Mouse (Mus musculus) skeletal muscle tissue, adult 2 months (tissue): Measurements from ENCODE around the gene Gba2.
"Not testable (repeated sequence)": the region's sequence is repeated elsewhere in the genome, so short reads cannot be mapped to it uniquely, and the experiment has no call there.

Source experiments
- DNase-seq: peaks from one replicate; pipeline ENCODE4 v3.0.0-alpha.2; 2012; ENCODE audit warnings: low read depth, low spot score

The Gba2 gene

DNA sequence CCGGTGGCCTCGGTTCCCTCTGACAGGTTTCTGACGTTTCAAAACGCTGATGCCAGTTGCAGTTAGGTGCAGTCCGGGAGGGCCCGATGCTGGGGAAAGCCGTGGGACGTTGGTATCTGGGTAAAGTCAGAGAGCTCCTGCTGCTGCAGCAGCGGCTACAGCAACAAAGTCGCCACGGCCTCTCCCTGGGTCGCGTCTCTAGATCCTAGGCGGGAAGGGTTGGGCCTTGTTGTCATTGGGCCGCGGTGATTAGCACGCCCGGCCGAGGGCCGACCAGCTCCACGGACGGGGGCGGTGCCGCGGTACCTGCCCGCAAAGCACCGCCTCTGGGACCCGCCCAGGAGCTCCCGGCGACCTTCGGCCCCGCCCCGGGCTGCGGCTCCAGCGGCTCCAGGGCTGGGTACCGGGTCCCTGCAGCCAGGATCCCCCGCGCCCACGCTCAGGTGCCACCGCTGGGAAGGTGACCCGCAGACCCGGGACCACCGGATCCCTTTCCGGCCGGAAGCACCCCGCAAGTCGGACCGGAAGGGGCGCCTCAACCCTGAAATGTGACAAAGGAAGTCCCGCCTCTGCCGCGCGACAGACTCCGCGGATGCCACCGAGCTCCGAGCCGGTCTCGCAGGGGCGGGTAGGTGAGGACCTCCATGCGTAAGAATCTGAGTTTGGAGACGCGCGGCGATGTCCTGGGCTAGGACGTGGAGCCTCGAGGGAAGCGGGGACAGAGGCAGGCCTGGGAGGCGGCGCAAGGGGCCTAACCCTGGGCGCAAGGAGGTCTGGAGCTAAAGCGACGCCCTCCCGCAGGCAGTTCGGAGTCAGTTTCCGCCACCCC, at the start of gene Gba2, which contains the start of gene Rgp1:
Gene Gba2, minus strand, starts transcription at position 498 of the 829 bp plus-strand sequence.
Gene Rgp1, plus strand, starts transcription at position 340 of the 829 bp plus-strand sequence.
- peak; percentile 77 for DNase-seq

DNA sequence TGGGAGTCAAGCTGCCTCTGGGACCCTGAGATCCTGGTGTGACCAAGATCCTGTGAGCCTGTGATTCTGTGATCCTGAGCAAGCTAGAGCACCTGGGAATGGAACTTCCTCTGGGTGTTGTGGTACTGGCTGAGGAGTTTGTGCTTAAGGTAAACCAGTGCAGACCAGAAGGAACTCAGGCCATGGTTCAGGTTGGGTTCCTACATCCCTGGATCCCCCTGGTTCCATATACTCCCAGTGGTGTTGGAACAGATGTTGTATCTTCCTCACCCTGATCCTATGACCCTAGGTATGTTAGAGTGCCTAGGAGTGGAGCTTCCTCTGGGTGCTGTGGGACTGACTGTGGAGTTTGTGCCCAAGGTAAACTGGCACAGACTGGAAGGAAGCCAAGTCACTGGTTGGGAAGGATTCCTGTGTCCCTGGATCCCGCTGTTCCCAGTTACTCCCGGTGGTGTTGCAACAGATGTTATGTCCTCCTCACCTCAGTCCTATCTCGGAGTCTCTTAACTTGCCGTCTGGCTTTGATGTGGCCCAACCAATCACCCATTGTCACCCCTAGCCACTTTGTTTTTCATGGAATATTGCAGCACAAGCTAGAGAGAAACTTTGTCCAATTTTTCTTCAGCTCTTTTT, 41.6 kb upstream of the Gba2 start:
- DNase-seq, result no peak

DNA sequence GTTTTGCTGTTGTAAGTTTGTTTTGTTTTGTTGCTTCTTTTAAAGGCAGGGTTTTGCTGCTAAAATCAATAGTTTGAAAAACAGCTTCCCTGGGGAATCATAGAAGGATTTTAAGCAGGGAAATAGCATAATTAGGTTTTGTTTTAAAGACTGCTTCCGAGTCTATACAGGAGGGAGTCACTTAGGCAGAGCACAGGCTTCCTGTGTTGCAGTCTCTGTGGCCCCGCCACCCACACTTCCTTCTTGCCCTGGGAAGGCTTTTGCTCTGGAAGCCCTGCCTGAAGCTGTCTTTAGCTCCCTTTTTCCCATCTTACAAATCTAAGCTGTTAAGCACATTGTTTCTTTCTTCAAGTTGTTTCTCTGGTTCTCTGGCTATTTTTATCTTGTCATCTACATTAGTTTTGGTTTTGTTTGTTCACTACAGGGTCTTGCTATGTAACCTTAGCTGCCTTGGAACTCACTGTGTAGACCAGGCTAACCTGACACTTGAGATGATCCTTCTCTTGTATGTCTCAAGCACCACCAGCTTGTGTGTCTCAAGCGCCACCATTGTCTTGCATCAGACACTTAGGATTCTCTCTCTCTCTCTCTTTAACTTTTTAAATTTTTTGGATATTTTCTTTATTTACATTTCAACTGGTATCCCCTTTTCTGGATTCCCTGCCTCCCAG, 34.5 kb upstream of the Gba2 start:
- DNase-seq, result no peak

DNA sequence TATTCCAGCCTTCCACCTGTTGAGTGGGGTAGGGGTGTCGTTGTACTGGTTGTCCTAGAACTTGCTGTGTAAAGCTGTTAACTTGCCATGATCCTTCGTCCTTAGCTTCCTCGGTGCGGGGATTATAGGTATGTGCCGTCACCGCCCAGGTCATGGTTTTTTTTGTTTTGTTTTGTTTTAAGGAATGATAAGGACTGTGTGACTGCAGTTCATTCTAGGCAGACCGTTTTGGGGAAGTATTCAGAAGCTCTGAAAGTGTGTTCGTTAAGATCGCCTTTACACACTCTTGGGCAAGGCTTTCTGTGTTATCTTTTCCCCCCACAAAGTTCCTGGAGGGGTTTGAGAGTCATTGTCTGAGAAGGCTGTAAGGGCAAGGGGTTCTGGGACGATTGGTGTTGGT, 33.9 kb upstream of the Gba2 start:
- no peak for DNase-seq

DNA sequence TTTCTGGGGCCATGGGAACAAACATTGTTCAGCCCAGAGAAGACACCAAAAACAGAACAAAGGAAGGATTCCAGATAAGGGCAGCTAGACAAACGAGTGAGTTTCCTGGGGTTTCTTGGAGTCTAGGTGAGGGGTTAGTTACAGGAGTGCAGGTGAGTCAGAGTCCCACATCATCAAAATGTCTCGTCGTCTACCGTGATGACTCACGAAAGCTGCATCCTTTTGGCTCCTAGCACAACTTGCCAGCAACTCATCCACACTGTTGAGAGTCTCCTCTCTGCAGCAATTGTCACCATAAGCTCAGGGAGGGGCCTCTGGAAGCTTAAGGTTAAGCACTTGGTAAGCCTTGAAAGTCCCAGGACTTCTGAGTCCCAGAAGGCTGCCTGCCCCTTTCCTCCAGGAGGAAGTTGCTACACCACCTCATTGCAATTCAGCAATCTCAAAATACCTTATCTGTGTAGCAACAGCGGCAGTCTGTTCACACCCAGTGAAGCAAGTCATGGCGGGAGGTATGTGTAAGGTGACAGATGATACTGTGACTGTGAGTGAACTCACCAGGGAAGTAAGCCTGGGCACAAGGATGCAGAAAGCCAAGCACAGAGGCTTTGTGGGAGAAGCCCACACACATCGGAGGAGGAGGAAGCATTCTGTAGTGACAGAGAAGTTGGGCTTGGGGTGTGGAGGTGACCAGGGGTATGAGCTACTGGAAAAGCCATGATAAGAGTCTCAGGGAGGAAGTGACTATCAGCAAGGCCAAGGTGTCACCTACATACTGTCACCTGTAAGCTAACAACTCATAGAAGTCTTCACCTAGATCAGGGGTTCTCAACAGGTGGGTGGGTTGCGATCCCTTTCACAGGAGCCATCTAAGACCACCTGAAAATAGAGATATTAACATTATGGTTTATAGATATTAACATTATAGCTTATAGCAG, 26.3 kb upstream of the Gba2 start:
- DNase-seq, result no peak

DNA sequence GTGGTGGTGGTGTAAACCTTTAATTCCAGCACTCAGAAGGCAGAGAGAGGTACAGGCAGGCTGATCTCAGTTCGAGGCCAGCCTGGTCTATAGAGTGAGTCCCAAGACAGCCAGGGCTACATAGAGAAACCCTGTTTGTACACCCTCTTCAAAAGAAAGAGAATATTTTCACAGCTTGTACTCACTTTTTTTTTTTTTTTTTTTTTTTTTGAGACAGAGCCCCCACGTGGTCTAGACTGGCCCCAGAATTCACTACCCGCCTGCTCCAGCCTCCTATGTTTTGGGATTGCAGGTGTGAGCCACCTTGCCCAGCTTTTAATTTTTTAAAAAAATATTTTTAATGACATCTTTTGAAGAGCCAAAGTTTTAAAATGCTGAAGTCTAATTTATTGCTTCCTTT, 25.4 kb upstream of the Gba2 start:
- DNase-seq, result no peak

DNA sequence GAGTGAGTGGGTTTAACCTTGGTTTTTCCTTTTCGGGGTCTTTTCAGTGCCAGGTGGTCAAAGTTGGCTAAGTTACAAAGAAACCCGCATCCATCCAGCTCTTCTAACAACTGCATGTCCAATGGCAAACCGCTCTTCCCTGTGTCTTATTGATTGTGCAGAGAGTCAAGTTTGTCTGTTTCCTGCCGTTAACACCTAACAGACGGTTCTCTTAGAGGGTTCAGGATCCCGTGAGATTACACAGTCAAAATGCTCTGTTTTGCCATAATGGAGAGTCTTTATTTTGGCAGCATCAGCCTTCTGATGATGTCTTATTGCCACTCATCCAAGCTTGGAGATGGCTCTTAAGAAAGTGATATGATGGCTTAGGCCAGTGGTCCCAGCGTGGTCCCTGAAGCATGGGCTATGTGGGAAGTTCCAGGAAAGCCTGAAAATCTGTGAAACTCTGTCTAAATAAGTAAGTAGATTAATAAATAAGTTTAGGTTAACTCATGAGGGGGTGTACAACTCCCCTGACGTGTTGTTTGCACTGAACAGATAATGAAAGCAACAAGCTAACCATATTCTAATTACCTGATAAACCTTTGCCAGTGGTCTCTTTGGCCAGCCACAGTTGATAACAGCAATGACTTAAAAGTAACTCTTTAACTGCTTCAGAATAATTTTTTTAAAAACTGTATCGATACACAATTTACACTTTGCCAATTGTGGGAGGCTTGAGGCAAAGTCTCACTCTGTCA, 21.7 kb upstream of the Gba2 start:
- DNase-seq, result no peak

DNA sequence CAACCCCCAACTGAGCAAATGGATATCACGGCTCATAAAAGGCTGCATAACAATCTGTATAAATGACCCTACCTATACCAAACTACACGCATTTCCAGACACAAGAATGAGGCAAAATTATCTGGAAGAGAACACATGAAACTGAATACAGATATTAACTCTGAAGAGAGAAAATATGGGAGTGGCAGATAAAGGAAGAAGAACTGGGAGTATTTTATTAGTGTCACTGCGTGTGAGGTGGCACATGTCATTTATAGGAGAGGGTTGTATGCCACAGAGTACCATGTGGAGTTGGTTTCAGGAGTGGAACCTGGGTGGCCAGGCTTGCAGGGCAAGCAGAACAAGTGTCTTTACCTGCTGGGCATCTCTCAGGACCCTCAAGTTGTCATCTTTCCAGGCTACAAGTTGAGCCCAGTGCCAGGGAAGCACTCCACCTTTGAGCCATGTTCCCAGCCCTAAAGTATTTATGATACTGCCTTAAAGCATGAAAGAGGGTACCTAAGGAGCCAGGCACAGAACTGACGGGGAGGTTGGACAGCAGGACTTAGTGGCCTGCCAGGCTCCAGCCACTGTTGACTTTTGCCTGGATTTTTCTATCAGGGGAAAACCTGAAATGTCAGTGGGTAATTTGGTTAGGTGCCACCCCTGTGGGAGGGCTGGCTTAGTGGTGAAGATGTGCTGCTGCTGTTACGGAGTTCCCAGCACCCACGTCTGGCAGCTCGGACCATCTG, 20.1 kb upstream of the Gba2 start:
- no peak for DNase-seq

DNA sequence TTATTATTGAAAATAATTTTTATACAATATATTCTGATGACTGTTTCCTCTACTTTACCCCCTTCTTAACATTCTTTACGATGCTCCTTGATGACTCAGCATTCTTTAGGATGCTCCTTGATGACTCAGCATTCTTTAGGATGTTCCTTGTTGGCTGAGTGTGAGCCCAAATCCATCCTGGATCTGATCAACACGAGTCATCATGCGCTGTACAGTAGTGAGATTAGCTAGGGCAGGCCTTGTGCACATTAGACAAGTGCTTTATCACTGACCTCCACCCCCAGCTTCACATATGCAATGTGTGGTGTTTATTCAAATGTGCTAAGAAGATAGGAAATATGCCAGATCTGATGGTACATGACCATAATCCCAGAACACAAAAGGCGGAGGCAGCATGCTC, 19.5 kb upstream of the Gba2 start:
- no peak for DNase-seq

DNA sequence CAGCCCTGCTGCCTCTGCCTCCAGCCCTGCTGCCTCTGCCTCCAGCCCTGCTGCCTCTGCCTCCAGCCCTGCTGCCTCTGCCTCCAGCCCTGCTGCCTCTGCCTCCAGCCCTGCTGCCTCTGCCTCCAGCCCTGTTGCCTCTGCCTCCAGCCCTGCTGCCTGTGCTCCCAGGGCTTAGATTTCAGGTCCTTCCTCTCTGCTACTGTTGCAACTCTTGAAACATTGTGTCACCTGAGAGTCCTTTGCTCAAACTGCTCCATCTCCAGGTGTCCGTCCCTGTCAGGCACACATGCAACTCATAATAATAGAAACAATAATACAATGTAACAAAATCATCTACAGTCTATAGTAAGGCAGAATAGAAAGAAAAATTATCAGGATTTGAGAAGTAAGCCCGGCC, 17.9 kb upstream of the Gba2 start:
- not testable (repeated sequence) for DNase-seq

DNA sequence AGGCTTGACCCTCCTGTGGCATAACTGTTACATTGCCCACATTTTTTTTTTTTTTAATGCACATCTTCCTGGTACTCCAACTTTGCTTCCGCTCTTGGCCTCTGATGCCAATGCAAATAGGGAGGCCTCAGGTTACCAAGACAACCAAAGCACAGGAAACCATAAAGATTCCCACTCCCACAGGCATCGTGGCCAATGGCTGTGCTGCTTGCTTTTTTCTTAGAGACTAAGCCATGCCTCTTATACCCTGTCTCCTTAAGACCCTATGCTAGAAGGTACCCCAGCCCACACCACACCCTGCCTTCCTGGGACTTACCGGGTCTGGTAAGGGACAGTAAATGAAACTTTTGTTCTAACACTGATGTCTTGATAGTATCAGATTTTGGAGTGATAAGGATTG, 14.8 kb upstream of the Gba2 start:
- no peak for DNase-seq

DNA sequence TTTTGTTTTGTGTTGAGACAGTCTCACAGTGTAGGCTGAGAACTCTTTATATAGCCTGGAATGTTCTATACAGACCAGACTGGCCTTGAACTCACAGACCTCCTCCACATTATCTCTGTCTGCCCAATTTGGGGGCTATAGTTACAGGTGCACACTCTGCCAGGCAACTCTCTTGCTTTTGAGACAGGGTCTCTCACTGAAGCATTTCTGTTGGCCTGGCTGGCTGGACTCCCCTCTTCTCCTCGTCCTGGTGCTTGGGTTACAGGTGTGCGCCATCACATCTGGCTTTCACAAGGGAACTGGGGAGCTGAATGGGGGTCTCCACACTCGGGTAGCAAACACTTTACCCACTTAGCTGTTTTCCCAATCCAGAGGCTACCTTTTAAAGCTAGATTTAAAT, 13.3 kb upstream of the Gba2 start:
- no peak for DNase-seq

DNA sequence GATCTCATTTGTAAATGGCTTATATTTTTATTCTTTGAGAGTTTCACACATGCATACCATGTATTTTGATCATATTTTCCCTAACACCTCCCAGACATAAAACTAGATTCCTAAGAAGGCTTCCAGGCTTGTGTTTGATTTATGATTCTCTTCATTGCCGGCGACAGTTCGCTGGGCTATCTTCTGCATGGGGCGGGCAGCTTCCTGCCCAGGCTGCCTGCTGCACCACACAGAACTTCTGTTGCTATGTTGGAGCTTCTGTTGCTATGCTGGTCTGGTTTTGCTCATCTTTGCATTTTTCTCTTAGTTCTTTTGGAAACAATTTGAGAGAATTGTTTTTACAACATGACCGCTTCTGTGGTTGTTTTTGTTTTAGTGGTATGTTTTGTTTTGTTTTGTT, 12.9 kb upstream of the Gba2 start:
- DNase-seq, result no peak

DNA sequence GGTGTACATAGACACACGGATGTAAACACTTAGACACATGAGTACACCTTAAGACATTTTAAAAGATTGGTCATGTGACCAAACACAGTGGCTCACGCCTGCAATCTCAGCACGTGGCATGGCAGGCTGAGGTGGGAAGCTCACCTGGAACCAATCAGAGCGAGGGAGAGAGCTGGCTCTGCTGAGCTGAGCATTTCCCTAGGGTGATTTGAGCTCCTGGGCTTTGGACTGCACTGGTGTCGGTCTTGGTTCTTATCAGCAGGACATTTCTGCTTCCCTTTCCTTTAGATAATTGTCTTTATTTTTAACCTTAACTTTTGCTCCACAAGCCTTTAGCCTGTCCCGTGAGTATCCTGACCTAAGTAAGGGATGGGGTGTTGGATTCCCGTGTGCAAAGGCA, 9.0 kb upstream of the Gba2 start:
- DNase-seq, result no peak

DNA sequence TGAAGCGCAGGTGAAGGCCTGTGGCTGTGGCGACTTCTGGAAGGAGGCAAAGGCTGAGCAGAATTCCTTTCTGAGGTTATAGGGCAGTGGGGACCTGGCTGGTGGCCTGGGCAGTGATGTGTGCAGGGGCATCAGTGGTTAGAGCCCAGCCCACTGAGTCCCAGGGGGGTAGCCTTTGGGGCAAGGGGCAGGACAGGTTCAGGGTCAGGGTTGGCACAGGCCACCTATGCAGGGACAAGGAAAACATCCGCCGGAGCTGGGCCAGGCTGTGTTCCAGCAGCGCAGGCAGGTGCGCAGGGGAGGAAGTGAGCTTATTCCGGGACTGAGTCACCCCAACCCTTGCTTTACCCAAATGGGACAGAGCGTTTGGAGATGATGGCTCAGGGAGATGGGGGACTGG, 7.7 kb upstream of the Gba2 start:
- peak; percentile 35 for DNase-seq

DNA sequence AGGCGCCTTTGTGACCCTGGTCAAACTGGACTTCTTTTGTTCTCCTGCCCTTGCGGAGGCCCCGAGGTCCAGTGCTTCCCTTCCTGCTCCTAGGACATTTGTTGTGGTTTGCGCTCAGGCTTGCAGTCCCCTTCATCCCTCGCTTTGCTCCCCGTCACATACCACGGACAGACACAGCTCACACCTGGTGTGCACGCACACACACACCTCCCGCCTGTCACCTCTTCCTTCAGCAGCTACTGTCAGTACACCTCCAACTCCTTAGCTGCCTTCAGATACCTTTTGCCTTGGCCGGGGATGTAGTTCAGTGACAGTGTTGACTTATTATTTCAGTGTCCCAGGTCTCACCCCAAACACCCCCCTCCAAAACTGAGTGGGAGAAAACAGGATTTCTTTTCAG, 7.0 kb upstream of the Gba2 start:
- no peak for DNase-seq

DNA sequence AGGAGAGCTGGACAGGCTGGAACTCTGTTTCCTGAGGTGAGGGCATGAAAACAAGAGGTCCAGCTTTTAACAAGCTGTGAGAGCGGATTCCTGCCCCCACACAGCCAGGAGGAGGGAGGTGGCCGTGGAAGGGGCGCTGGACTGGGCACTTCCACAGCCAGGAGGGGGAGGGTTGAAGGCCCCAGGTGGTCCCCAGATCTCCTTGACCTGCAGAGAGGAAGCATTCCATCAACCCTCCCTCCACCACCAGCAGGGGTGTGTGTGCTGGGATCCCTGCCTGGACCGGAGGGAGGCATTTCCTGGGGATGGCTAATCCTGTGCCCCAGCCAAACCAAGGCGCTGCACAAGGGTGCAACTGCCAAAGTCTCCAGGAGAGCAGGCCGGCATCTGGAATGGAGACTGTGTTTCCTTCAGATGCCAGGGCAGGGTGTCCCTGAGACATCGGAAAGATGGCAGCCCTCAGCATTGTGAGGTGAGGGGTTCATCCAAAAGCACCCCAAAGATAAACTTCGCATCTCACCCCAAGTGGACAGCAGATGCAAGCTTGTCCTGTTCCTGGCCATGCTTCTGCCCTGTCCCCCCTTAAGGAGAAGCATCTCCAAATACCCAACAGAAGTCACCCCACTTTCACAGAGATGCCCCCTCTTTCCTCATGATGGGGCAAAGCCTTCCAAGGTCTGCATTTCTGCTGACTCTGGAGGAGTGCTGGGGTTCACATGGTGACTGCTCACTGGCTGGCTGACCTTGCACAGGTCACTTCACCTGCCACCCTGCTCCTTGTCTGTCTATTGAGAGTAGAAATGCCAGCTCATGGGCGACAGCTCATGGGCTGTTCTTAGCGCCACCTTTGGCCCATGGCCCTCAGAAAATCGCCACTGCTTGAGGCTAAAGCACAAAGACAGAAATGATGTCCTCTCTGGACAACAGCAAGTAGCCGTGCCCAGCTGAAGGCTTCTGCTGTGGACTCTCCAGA, 6.1 kb upstream of the Gba2 start, which contains the start of gene Msmp:
Gene Msmp, minus strand, starts transcription at position 51 of the 973 bp plus-strand sequence.
- DNase-seq, result no peak

DNA sequence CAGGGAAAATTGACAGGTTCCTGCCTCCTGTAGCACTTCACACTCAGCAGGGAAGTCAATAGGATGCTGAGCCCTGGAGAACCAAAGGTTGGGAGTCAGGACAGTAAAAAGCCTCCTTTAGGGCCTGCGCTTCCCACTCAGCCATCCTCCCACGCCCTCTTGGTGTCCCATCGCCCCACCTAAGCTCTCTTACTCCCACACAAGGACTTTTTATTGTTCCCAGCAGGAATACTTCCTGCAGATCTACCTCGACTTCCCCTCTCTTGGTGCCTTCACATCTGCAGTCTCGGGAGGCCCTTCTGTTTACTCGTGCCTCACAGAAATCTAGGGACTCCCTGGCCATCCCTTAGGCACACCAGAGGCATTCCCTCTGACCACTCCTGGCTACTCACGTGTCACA, 4.7 kb upstream of the Gba2 start:
- DNase-seq, result no peak

DNA sequence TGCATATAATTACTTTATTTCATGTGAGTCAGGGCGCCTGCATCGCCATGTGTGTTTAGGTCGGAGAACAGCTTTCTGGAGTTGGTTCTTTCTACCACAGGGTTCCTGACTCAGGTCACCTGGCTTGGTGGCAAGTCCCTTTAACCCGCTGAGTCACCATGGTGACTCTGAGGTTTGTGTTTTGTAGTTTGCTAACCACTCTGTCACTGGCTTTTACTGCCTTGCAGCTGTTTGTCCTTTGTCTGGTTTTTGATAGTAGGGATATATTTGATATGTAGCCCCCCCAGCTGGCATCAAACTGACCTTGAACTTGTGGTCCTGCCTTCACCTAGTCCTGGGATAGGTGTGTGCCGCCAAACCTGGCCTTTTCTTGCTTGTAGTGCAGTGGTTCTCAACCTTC, 3.6 kb upstream of the Gba2 start:
- no peak for DNase-seq
